Mouse (Mus musculus) gastrocnemius, postnatal 14 days (tissue): ENCODE measurements at regions not wholly inside any gene's neighbourhood (a gene's known extent, or its start where the extent isn't known, plus 50 kb on each side); places are given as distances from the start of the nearest gene placed in this dataset.

ENCODE experiments used
- DNase-seq: peaks from one replicate; pipeline ENCODE4 v3.0.0; 2021; ENCODE audit warnings: mixed read lengths
- intact Hi-C: fragments of 180-260 bp; cut with DNase I; formaldehyde crosslinking; loops from one replicate; pipeline ENCODE4 v1.15.1; 2025; ENCODE audit warnings: low total_unique reads

- peak; percentile 10 for DNase-seq
- intact Hi-C loops: no loop called here
These were observed 1182.0 kb downstream of the 4930447A16Rik start for GRCm38 (mm10) chr15:38607368-38607767.

- DNase-seq: no peak
- intact Hi-C loops: no loop called here
These were observed 1183.0 kb downstream of the 4930447A16Rik start for GRCm38 (mm10) chr15:38608207-38608870.

DNA sequence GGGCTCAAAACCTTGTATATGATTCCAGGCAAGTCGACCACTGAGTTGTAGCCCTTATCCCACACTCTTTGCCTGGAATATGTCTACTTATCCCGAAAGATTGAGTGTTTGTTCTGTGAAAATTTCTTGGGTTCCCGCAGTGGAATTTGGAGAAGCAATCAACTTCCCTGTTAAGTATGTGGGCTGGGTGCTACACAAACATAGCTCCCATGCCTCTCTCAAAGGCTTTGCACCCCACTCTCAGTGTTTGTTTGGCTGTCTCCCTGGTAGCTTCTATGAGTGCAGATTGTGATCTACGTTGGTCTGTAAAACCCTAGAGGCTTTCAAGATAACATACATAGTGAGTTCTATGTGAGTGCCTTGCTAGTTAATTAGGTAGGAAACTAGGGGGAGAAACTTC lies 1184.2 kb downstream of the 4930447A16Rik start:
- DNase-seq: no peak
- intact Hi-C loops: no loop called here
